Mouse (Mus musculus) heart, embryonic 10.5 days (tissue): ENCODE results near the gene Ska3. TPM values are rescaled to one million over a fixed set of nuclear protein-coding genes. Genes with fewer than 3 reads are reported as not detected.

ENCODE experiments used
- DNase-seq: peaks from one replicate; pipeline ENCODE4 v3.0.0-alpha.2; 2017; ENCODE audit warnings: low spot score
- H3K27ac ChIP-seq: fragments of 300-500 bp; sonication (generic); 2 replicates; pipeline ENCODE4 v1.5.1; 2016; ENCODE audit warnings: mild to moderate bottlenecking
- H3K27me3 ChIP-seq: fragments of 300-500 bp; sonication (generic); 2 replicates; pipeline ENCODE4 v1.6.1; 2016; ENCODE audit warnings: mild to moderate bottlenecking; ENCODE audit not compliant: poor library complexity, insufficient read depth, severe bottlenecking
- H3K36me3 ChIP-seq: fragments of 300-500 bp; sonication (generic); 2 replicates; pipeline ENCODE4 v1.6.1; 2016; ENCODE audit warnings: mild to moderate bottlenecking, moderate library complexity
- H3K4me1 ChIP-seq: fragments of 300-500 bp; sonication (generic); 2 replicates; pipeline ENCODE4 v1.6.1; 2016; ENCODE audit warnings: mild to moderate bottlenecking
- H3K4me3 ChIP-seq: fragments of 300-500 bp; sonication (generic); 2 replicates; pipeline ENCODE4 v1.5.1; 2016; ENCODE audit warnings: mild to moderate bottlenecking, moderate library complexity
- H3K9me3 ChIP-seq: fragments of 300-500 bp; sonication (generic); 2 replicates; pipeline ENCODE4 v1.6.1; 2016; ENCODE audit warnings: mild to moderate bottlenecking, moderate library complexity
- WGBS: fragments of 180-500 bp; shearing (Covaris S2); methylation state at CpG from one replicate; pipeline ENCODE4 v1.1.7; 2016; 5-methylcytosine and 5-hydroxymethylcytosine counted together
- microRNA-seq: library from miRNA; unstranded; fragments of <30 nt; microRNA quantifications from one replicate; pipeline ENCODE4, GENCODE M21; 2017
- polyA plus RNA-seq: library from polyadenylated mRNA; unstranded; fragments of >200 nt; fragmentation: Nextera tagmentation; extraction: Ambion mirVana; gene quantifications from 2 replicates; pipeline ENCODE4 v1.2.1, GENCODE M21; 2016

The Ska3 gene
- polyA plus RNA-seq, 1 experiment from 2014 or later = 44.7 TPM

DNA sequence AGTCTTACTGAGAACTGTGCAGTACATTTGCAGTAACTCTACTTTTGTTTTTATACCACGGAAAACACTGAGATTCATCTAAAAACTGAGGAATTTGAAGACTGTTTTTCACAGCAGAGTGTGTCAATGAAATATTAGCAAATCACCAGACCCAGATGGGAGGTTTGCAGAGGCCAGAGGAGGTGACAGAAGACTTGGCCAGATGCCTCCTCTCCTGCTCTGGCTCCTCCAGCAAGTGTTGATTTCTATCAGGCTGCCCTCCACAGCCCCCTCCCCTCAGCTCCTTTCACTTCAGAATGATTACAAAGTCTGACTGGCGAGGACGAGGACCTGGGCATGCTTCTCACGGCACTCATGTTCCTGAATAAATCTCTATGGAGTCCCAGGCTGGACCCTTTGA lies 38.6 kb downstream of the Ska3 start:
- 52% methylated on average over 4 of the region's 4 CpGs for WGBS
- no peaks in the 10 kb centered on the region for H3K36me3 ChIP-seq
- no peak for DNase-seq
- H3K27me3 ChIP-seq = no peaks in the 10 kb centered on the region
- no peak overlapping the region for H3K4me3 ChIP-seq
- H3K27ac ChIP-seq = no peak overlapping the region
- H3K9me3 ChIP-seq = no peaks in the 10 kb centered on the region
- no peaks in the 10 kb centered on the region for H3K4me1 ChIP-seq

DNA sequence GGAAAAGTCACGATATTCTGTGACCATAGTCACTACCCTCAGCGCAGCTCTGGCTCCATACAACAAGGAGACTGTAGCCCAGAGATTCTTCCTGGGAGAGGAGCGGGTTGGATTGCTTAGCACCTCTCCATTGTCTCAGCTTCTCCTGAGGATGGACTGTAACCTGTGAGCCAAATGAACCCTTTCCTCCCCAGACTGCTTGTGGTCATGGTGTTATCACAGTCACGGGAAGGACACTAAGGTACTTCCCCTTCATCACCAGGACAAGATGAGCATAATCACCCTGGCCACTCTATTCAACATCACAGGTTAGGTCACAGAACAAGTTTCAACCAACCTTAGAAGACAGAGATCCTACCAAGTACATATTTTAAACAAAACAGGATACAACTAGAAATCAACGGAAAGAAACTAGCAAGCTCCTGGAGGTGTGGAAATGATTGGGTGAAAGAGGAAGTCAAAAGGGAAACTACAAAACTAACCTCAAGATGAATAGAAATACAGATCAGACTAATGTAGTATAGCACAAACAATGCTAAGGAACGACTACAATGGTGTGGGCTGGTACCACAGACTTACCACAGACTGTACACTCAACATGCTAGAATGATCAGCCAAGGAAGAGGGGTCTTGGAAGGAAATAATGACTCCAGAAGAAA lies 53.7 kb downstream of the Ska3 start:
- Histone ChIP-seq H3K36me3 (no peaks in the 10 kb centered on the region), H3K27me3 (no peaks in the 10 kb centered on the region), H3K4me1 (no peaks in the 10 kb centered on the region), H3K9me3 (no peaks in the 10 kb centered on the region), H3K27ac (no peak overlapping the region), H3K4me3 (no peak overlapping the region)
- 74% methylated on average over 6 of the region's 6 CpGs for WGBS
- DNase-seq = no peak

DNA sequence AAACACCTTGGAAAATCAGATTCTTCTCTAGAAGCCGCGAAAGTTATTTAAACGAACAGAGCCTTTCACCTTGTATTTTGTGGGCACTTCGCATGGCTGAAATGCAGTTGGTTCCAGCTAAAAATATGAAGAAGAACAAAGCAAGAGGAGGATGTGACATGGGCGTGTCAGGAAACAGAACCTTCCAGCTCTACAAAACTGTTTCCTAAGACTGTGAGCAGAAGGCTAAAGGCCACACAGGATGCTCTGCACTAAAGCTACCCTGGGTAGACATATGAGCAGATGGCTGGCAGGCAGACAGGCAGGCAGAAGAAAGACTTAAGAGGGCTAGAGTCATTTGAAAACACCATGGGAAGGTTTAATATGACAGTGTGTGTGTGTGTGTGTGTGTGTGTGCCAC lies 56.9 kb downstream of the Ska3 start:
- H3K4me3 ChIP-seq = no peak overlapping the region
- H3K4me1 ChIP-seq = no peaks in the 10 kb centered on the region
- no peaks in the 10 kb centered on the region for H3K27me3 ChIP-seq
- no peaks in the 10 kb centered on the region for H3K36me3 ChIP-seq
- H3K27ac ChIP-seq = no peak overlapping the region
- WGBS = 92% methylated on average over 5 of the region's 5 CpGs
- no peaks in the 10 kb centered on the region for H3K9me3 ChIP-seq
- DNase-seq = no peak

- H3K4me1 ChIP-seq = no peaks in the 10 kb centered on the region
- no peaks in the 10 kb centered on the region for H3K9me3 ChIP-seq
- no peaks in the 10 kb centered on the region for H3K27me3 ChIP-seq
- no peak for DNase-seq
- no peak overlapping the region for H3K27ac ChIP-seq
- 70% methylated on average over 10 of the region's 10 CpGs for WGBS
- no peaks in the 10 kb centered on the region for H3K36me3 ChIP-seq
- no peak overlapping the region for H3K4me3 ChIP-seq
Measured at GRCm38 (mm10) chr14:57760447-57761412, 65.3 kb downstream of the Ska3 start.

DNA sequence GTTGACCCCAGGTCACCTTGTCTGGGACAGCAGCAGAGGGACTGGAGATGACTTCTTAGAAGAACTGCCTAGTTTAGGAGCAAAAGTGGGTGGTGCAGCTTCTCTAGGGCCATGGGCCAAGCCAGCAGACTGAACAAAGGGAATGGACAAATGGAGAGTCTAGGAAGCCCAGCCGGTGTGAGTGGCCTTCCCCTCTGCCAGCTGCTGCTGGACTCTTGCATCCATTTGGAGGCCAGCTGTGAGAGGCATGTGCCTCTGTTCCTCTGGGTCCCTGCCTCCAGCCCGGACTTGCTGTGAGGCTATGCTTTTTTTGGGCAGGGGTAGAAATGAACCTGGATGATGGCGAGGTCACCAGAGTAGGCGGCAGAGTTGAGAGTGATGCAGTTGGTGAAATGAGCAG lies 67.7 kb downstream of the Ska3 start, which contains the start of gene Lats2:
Gene Lats2 (minus strand): TSS at position 152 of the 400 bp plus-strand sequence.
- Histone ChIP-seq H3K27ac (no peak within 1 kb of the TSS), H3K36me3 (no peaks in the 10 kb centered on the region), H3K4me1 (peaks cover 13% of the 10 kb centered on the region), H3K27me3 (no peaks in the 10 kb centered on the region), H3K9me3 (no peaks in the 10 kb centered on the region), H3K4me3 (no peak within 1 kb of the TSS)
- 73% methylated on average over 4 of the region's 4 CpGs for WGBS
- DNase-seq = no peak

Small RNA genes within 50 kb of the gene (microRNA-seq; reads per million reads assigned to microRNA genes)
- gene Mir3077 = not detected

Other genes with a start within 250 kb of the Ska3 start
- gene Xpo4, start 160.8 kb downstream of the Ska3 start, polyA plus RNA-seq = 23.5 and 24.9 TPM in 2 replicates
- gene Gm49361, start 80.1 kb downstream of the Ska3 start, polyA plus RNA-seq = not detected in 2 replicates
- 19.6 and 25.0 TPM in 2 replicates for gene Lats2, start 67.8 kb downstream of the Ska3 start, polyA plus RNA-seq
- 19.8 and 24.1 TPM in 2 replicates for gene Sap18, start 28.0 kb downstream of the Ska3 start, polyA plus RNA-seq
- 150 and 155 TPM in 2 replicates for gene Mrpl57, start within 50 bp of the Ska3 start, polyA plus RNA-seq
- 46.7 and 52.1 TPM in 2 replicates for gene Zdhhc20, start 64.1 kb upstream of the Ska3 start, polyA plus RNA-seq
- gene Micu2, start 173.1 kb upstream of the Ska3 start, polyA plus RNA-seq = 82.7 and 88.7 TPM in 2 replicates
- 5.4 and 9.0 TPM in 2 replicates for gene Fgf9, start 244.4 kb upstream of the Ska3 start, polyA plus RNA-seq